Mouse (Mus musculus): ENCODE results near the gene Ctdnep1. TPM values are rescaled to one million over a fixed set of nuclear protein-coding genes. Genes with fewer than 3 reads are reported as not detected.

Gene Ctdnep1
- polyA plus RNA-seq, 1 experiment = 121 TPM

DNA sequence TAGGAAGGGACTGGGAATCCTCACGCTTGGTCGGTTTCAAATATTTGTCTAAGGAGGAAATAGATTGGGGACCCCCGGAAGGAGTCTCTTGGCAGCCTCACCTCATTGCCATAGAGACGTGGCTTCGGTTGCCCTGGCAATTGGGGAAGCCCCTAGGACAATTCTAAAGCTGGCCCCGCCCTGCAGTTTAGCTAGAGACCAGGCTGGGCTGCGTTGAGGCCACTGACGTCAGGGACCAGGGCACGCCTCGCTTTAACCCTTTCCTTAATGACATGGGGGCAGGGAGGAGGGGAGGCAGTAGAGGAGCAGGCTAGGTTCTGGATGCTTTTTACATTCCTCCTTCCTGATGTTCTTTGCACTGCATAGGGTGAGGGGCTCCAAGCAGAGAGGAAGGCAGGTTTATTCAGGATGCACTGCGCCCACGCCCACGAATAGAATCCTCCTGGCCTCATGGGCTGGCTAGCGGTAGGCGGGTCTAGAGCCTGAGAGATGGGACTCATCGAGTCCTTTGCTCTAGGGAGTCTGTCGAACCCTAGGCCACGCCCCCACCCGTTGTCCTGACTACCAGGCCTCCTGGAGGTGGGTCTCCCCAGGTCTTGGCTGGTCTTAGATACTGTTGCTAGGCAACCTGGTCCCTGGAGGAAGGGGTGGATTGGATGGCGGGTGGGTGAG, 48.3 kb downstream of the Ctdnep1 start:
- peaks cover 11% of the 10 kb centered on the region for H3K4me1 ChIP-seq (ENCODE audit: control insufficient read depth, insufficient read depth, low read length)
- TF ChIP-seq CTCF (IDR thresholded peaks at IDR 0.05; ENCODE audit: extremely low read depth, insufficient read depth, low read length) (no peak), POLR2A (IDR thresholded peaks at IDR 0.05; ENCODE audit: extremely low read depth, insufficient read depth, low read length) (0 out of 2 replicates have a peak, but pooled peaks have one; percentile 19)
- H3K27ac ChIP-seq (ENCODE audit: insufficient read depth, low read length) = peak overlapping the region; percentile 51

GRCm38 (mm10) chr11:70029829-70030550, 49.0 kb downstream of the Ctdnep1 start:
- Histone ChIP-seq H3K4me1 (ENCODE audit: control insufficient read depth, insufficient read depth, low read length) (peaks cover 11% of the 10 kb centered on the region), H3K4me3 (ENCODE audit: insufficient read depth, low read length) (peak overlapping the region; percentile 24; the same call in 1 of the 2 replicates)
- TF ChIP-seq CTCF (IDR thresholded peaks at IDR 0.05; ENCODE audit: extremely low read depth, insufficient read depth, low read length) (no peak), POLR2A (IDR thresholded peaks at IDR 0.05; ENCODE audit: extremely low read depth, insufficient read depth, low read length) (no peak)

More for the DNA sequence above, 48.3 kb downstream of the Ctdnep1 start:
- H3K4me3 ChIP-seq (ENCODE audit: insufficient read depth, low read length) = peak overlapping the region; percentile 24

DNA sequence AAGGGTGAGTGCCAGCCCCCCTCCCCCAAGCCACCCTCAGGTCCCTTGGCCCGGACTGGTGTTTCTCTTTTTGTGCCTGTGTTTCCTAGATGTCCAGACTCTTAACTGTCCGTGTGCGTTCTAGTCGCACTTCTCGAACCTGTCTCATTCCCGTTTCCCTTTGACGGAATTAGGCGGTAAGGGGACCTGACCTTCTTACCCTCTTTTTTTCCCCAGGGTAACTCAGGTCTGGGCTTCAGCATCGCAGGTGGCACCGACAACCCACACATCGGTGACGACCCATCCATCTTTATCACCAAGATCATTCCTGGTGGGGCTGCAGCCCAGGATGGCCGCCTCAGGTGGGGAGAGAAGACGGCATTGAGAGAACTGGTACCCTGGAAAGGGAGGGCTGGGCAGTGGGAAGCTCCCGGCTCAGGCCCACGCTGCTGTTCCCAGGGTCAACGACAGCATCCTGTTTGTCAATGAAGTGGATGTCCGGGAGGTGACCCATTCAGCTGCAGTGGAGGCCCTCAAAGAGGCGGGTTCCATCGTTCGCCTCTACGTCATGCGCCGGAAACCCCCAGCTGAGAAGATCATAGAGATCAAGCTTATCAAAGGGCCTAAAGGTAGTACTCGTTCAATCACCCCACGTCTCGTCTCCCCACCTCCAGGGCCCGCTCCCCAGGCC, 49.8 kb downstream of the Ctdnep1 start:
- no peak overlapping the region for H3K4me3 ChIP-seq (ENCODE audit: insufficient read depth, low read length)
- TF ChIP-seq POLR2A (IDR thresholded peaks at IDR 0.05; ENCODE audit: extremely low read depth, insufficient read depth, low read length) (no peak), CTCF (IDR thresholded peaks at IDR 0.05; ENCODE audit: extremely low read depth, insufficient read depth, low read length) (no peak)
- no peak overlapping the region for H3K27ac ChIP-seq (ENCODE audit: insufficient read depth, low read length)
- peaks cover 11% of the 10 kb centered on the region for H3K4me1 ChIP-seq (ENCODE audit: control insufficient read depth, insufficient read depth, low read length)

More at GRCm38 (mm10) chr11:70029829-70030550, 49.0 kb downstream of the Ctdnep1 start:
- no peak overlapping the region for H3K27ac ChIP-seq (ENCODE audit: insufficient read depth, low read length)

DNA sequence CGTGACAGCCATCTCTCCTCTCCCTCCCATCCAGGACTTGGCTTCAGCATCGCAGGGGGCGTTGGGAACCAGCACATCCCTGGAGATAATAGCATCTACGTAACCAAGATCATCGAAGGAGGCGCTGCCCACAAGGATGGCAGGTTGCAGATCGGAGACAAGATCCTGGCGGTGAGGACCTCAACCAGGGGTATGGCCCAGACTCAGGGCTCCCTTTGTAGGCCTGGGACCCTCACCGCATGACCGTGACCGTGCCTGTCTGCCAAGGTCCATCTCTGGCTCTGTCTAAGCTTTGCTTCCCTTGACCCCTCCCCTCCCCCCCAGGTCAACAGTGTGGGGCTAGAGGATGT, 50.3 kb downstream of the Ctdnep1 start:
- H3K4me3 ChIP-seq (ENCODE audit: insufficient read depth, low read length) = no peak overlapping the region
- H3K4me1 ChIP-seq (ENCODE audit: control insufficient read depth, insufficient read depth, low read length) = peaks cover 8% of the 10 kb centered on the region
- TF ChIP-seq POLR2A (IDR thresholded peaks at IDR 0.05; ENCODE audit: extremely low read depth, insufficient read depth, low read length) (no peak), CTCF (IDR thresholded peaks at IDR 0.05; ENCODE audit: extremely low read depth, insufficient read depth, low read length) (no peak)

DNA sequence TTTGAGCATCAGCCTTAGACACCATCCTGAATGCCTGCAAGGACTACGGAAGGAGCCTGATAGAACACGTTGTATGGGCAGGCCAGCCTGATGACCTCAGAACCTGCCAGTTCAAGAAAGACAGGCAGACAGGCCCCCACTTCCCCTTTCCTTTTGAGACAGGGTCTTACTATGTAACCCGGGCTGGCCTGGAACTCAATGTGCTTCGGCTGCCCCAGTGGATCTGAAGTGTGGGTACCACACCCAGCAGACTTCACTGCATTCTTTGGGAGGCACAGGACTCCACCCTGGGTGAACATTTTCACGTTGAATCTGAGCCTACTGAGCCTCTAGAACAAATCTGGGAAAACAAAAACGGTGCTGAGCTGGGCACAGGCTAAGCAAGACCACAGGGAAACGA, 57.2 kb downstream of the Ctdnep1 start:
- no peak overlapping the region for H3K4me3 ChIP-seq (ENCODE audit: insufficient read depth, low read length)
- no peaks in the 10 kb centered on the region for H3K4me1 ChIP-seq (ENCODE audit: control insufficient read depth, insufficient read depth, low read length)
- TF ChIP-seq POLR2A (IDR thresholded peaks at IDR 0.05; ENCODE audit: extremely low read depth, insufficient read depth, low read length) (no peak), CTCF (IDR thresholded peaks at IDR 0.05; ENCODE audit: extremely low read depth, insufficient read depth, low read length) (no peak)
- H3K27ac ChIP-seq (ENCODE audit: insufficient read depth, low read length) = no peak overlapping the region

More for the DNA sequence above, 50.3 kb downstream of the Ctdnep1 start:
- no peak overlapping the region for H3K27ac ChIP-seq (ENCODE audit: insufficient read depth, low read length)

- Histone ChIP-seq H3K27ac (ENCODE audit: insufficient read depth, low read length) (no peak overlapping the region), H3K4me1 (ENCODE audit: control insufficient read depth, insufficient read depth, low read length) (no peaks in the 10 kb centered on the region), H3K4me3 (ENCODE audit: insufficient read depth, low read length) (no peak overlapping the region)
- TF ChIP-seq CTCF (IDR thresholded peaks at IDR 0.05; ENCODE audit: extremely low read depth, insufficient read depth, low read length) (no peak), POLR2A (IDR thresholded peaks at IDR 0.05; ENCODE audit: extremely low read depth, insufficient read depth, low read length) (no peak)
Observed at GRCm38 (mm10) chr11:70039631-70040030, 58.7 kb downstream of the Ctdnep1 start.

GRCm38 (mm10) chr11:70040184-70040583, 59.2 kb downstream of the Ctdnep1 start:
- Histone ChIP-seq H3K27ac (ENCODE audit: insufficient read depth, low read length) (no peak overlapping the region), H3K4me1 (ENCODE audit: control insufficient read depth, insufficient read depth, low read length) (no peaks in the 10 kb centered on the region), H3K4me3 (ENCODE audit: insufficient read depth, low read length) (no peak overlapping the region)
- TF ChIP-seq POLR2A (IDR thresholded peaks at IDR 0.05; ENCODE audit: extremely low read depth, insufficient read depth, low read length) (no peak), CTCF (IDR thresholded peaks at IDR 0.05; ENCODE audit: extremely low read depth, insufficient read depth, low read length) (no peak)

Other genes with a start within 250 kb of the Ctdnep1 start
- 21.7 and 23.2 TPM in 2 replicates for gene Polr2a, start 222.5 kb upstream of the Ctdnep1 start, polyA plus RNA-seq (2012; rRNA removed)
- 0.06 TPM in 1 of 2 replicates, not detected in the other for gene Slc35g3, start 219.2 kb upstream of the Ctdnep1 start, polyA plus RNA-seq (2012; rRNA removed)
- gene Zbtb4, start 215.2 kb upstream of the Ctdnep1 start, polyA plus RNA-seq (2012; rRNA removed) = 56.7 and 58.2 TPM in 2 replicates
- 1.4 and 2.1 TPM in 2 replicates for gene Chrnb1, start 185.2 kb upstream of the Ctdnep1 start, polyA plus RNA-seq (2012; rRNA removed)
- 17.3 and 17.6 TPM in 2 replicates for gene Fgf11, start 179.3 kb upstream of the Ctdnep1 start, polyA plus RNA-seq (2012; rRNA removed)
- gene Tmem102, start 175.5 kb upstream of the Ctdnep1 start, polyA plus RNA-seq (2012; rRNA removed) = 0.06 TPM in 1 of 2 replicates, not detected in the other
- gene Gm39566, start 165.9 kb upstream of the Ctdnep1 start, polyA plus RNA-seq (2012; rRNA removed) = not detected in 2 replicates
- not detected in 2 replicates for gene Spem2, start 162.7 kb upstream of the Ctdnep1 start, polyA plus RNA-seq (2012; rRNA removed)
- 0.10 and 0.15 TPM in 2 replicates for gene Spem1, start 159.0 kb upstream of the Ctdnep1 start, polyA plus RNA-seq (2012; rRNA removed)
- gene Nlgn2, start 143.4 kb upstream of the Ctdnep1 start, polyA plus RNA-seq (2012; rRNA removed) = 112 and 116 TPM in 2 replicates
- 234 and 244 TPM in 2 replicates for gene Tmem256, start 142.6 kb upstream of the Ctdnep1 start, polyA plus RNA-seq (2012; rRNA removed)
- gene Plscr3, start 134.8 kb upstream of the Ctdnep1 start, polyA plus RNA-seq (2012; rRNA removed) = 35.3 and 36.5 TPM in 2 replicates
- gene Tnk1, start 122.4 kb upstream of the Ctdnep1 start, polyA plus RNA-seq (2012; rRNA removed) = 0.08 and 0.25 TPM in 2 replicates
- gene Tmem95, start 103.1 kb upstream of the Ctdnep1 start, polyA plus RNA-seq (2012; rRNA removed) = not detected in 2 replicates
- 1.5 and 1.7 TPM in 2 replicates for gene Kctd11, start 99.8 kb upstream of the Ctdnep1 start, polyA plus RNA-seq (2012; rRNA removed)
- gene Acap1, start 85.6 kb upstream of the Ctdnep1 start, polyA plus RNA-seq (2012; rRNA removed) = 0.13 and 0.26 TPM in 2 replicates
- 0.19 and 0.38 TPM in 2 replicates for gene 2810408A11Rik, start 80.2 kb upstream of the Ctdnep1 start, polyA plus RNA-seq (2012; rRNA removed)
- gene Neurl4, start 80.1 kb upstream of the Ctdnep1 start, polyA plus RNA-seq (2012; rRNA removed) = 98.3 and 107 TPM in 2 replicates
- gene Gps2, start 67.3 kb upstream of the Ctdnep1 start, polyA plus RNA-seq (2012; rRNA removed) = 53.5 and 55.2 TPM in 2 replicates
- gene Eif5a, start 59.2 kb upstream of the Ctdnep1 start, polyA plus RNA-seq (2012; rRNA removed) = 577 and 581 TPM in 2 replicates
- gene Ybx2, start 45.4 kb upstream of the Ctdnep1 start, polyA plus RNA-seq (2012; rRNA removed) = 18.1 and 21.1 TPM in 2 replicates
- gene Slc2a4, start 33.0 kb upstream of the Ctdnep1 start, polyA plus RNA-seq (2012; rRNA removed) = 1.5 and 1.7 TPM in 2 replicates
- gene Cldn7, start 16.4 kb upstream of the Ctdnep1 start, polyA plus RNA-seq (2012; rRNA removed) = not detected in 2 replicates
- gene Elp5, start 1.4 kb downstream of the Ctdnep1 start, polyA plus RNA-seq (2012; rRNA removed) = 121 and 126 TPM in 2 replicates
- gene Gabarap, start 10.0 kb downstream of the Ctdnep1 start, polyA plus RNA-seq (2012; rRNA removed) = 330 and 334 TPM in 2 replicates
- 37.6 and 38.2 TPM in 2 replicates for gene Phf23, start 14.6 kb downstream of the Ctdnep1 start, polyA plus RNA-seq (2012; rRNA removed)
- 26.9 and 30.4 TPM in 2 replicates for gene Dvl2, start 19.4 kb downstream of the Ctdnep1 start, polyA plus RNA-seq (2012; rRNA removed)
- gene Acadvl, start 34.3 kb downstream of the Ctdnep1 start, polyA plus RNA-seq (2012; rRNA removed) = 66.5 and 71.6 TPM in 2 replicates
- 816 and 828 TPM in 2 replicates for gene Dlg4, start 35.8 kb downstream of the Ctdnep1 start, polyA plus RNA-seq (2012; rRNA removed)
- gene Asgr1, start 72.9 kb downstream of the Ctdnep1 start, polyA plus RNA-seq (2012; rRNA removed) = 2.3 and 3.5 TPM in 2 replicates
- 0.23 TPM in 2 replicates for gene Asgr2, start 111.5 kb downstream of the Ctdnep1 start, polyA plus RNA-seq (2012; rRNA removed)
- 0.63 and 0.95 TPM in 2 replicates for gene Mgl2, start 149.2 kb downstream of the Ctdnep1 start, polyA plus RNA-seq (2012; rRNA removed)
- gene Clec10a, start 175.0 kb downstream of the Ctdnep1 start, polyA plus RNA-seq (2012; rRNA removed) = 1.1 and 1.6 TPM in 2 replicates
- gene Slc16a11, start 231.6 kb downstream of the Ctdnep1 start, polyA plus RNA-seq (2012; rRNA removed) = 57.4 and 62.1 TPM in 2 replicates
- gene Slc16a13, start 239.9 kb downstream of the Ctdnep1 start, polyA plus RNA-seq (2012; rRNA removed) = 6.2 and 6.3 TPM in 2 replicates
- 1.2 and 1.4 TPM in 2 replicates for gene Bcl6b, start 248.6 kb downstream of the Ctdnep1 start, polyA plus RNA-seq (2012; rRNA removed)

Data from cortical plate, adult 2 months (tissue).